Mouse (Mus musculus) megakaryocyte-erythroid progenitor cell, adult 5-6 weeks (primary cell): ENCODE results near the gene 1700028P14Rik. TPM values are rescaled to one million over a fixed set of nuclear protein-coding genes. Genes with fewer than 3 reads are reported as not detected.
A peak's percentile ranks its signal among the peaks of the same experiment; 100 is the strongest.

ENCODE experiments used
- ATAC-seq: replicated peaks from 2 replicates; pipeline ENCODE4 v1.8.0; 2016; ENCODE audit warnings: mild to moderate bottlenecking, inconsistent platforms; ENCODE audit not compliant: severe bottlenecking, poor library complexity, low FRiP score, low TSS enrichment
- total RNA-seq, 2 experiments: library from RNA; stranded (forward) in 1 of 2; stranded (reverse) in 1 of 2; fragments of 200-1000, 215-1000 nt in 1 of 2; fragments of >200 nt in 1 of 2; fragmentation: Nextera tagmentation in 1 of 2; gene quantifications; 2 replicates each; pipeline ENCODE4 v1.2.3; 2014 to 2017

The 1700028P14Rik gene
- total RNA-seq, 2 experiments from 2014 or later: not detected

- ATAC-seq: no peak
Observed at GRCm38 (mm10) chr19:23614268-23614667, 38.3 kb downstream of the 1700028P14Rik start.

- no peak for ATAC-seq
Observed at GRCm38 (mm10) chr19:23609724-23610123, 42.9 kb downstream of the 1700028P14Rik start.

DNA sequence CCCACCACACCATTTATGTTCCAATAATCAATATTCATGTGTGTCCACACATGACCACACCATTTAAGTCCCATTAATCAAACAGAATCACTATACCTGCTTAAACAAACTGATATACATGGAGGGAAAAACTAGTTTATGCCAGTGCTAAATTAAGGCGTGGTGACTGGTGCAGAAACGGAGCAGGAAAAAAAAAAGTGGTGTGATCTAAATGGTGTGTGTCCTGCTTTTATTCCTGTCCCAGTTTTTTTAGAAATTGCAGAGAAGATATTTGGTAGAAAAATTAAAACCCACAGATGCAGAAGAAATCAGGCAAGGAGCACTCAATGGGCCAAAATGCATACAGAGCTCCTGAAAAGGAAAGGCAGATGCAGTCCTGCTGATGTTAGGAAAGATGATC is 44.7 kb downstream of the 1700028P14Rik start:
- no peak for ATAC-seq

DNA sequence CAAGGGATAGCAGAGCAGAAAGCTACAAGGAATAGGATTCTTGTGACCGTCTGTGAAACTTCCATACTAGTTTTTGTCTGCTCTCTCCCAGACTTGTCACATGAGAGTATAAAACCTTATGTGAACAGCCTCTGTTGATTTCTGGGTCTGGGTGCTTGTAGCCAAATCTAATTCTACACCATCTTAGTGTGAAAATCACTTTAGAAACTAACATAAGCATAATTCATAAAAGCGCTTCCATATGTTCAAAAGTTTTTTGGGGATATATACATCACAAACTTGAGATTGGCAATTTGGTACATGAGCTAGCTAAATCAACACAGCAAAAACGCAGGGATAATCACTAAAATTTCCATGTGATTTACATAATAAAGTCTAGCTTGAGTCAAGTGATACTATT is 57.7 kb downstream of the 1700028P14Rik start:
- ATAC-seq: no peak

DNA sequence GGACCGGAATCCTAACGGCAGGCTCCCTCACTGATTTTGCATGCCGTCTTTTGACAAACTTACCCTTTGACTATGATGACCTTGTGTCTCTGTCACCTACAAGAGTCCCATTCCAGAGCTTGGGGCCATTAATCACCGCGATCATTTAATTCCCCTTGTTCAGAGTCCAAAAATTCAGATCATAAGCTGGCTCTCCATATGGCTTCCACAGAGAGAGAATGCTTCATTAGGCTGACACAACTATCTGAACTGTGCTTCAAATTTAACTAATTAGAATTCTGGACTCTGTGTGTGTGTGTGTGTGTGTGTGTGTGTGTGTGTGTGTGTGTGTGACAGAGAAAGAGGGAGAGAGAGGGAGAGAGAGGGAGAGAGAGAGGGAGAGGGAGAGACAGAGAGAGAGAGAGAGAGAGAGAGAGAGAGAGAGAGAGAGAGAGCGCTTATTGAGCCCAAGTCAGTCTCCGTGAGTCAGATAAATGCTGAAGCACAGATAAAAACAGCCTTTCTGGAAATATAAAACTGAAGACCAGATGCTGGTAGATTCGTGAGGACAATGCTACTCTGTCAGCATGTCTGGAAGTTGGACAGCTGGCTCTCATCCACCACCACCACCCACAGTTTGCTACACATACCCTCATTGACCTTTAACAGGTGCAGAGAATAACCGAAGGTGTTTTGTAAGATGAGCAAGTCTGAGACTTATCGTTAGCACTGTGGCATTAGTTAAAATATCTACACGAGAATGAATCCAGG is 73.8 kb downstream of the 1700028P14Rik start:
- ATAC-seq: no peak

- ATAC-seq: no peak
Observed at GRCm38 (mm10) chr19:23576685-23577084, 75.9 kb downstream of the 1700028P14Rik start.

DNA sequence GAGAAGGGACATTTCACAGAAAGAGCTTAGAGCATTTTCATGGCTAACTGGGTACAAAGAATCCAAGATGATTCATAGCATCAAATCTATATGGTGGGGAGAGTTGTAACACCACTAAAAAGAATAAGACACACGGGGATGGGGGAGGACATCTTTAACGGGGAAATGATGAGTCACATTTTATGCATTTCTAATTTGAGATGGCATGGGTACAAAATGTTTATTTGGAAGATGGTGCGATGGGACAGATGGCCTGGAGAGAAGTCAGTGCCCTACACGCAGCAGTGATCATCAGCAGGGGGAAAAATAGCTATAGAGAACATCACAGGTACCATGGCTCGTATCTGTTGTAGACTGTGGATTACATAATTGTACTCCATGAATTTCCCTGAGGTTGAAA is 88.9 kb downstream of the 1700028P14Rik start:
- ATAC-seq: no peak

DNA sequence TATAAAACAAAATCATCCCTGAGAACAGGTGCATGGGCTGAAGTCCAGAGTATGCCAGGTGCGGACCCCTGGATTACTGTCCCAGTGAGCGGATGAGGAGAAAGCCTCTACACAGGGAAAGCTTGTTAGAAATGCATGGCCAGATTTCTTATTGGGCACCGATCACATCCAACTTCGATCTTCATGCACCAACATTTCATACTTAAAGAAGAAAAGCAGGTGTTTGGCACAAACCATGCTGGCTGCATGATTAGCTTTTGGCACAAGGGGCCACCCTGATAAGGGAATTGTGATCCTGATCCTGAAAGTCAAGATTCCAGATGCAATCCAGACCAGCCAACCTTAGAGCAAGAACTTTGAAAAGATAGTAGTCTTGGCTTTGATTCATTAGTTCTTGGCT is 90.0 kb downstream of the 1700028P14Rik start:
- ATAC-seq: no peak

- no peak for ATAC-seq
Observed at GRCm38 (mm10) chr19:23562061-23562460, 90.6 kb downstream of the 1700028P14Rik start.

DNA sequence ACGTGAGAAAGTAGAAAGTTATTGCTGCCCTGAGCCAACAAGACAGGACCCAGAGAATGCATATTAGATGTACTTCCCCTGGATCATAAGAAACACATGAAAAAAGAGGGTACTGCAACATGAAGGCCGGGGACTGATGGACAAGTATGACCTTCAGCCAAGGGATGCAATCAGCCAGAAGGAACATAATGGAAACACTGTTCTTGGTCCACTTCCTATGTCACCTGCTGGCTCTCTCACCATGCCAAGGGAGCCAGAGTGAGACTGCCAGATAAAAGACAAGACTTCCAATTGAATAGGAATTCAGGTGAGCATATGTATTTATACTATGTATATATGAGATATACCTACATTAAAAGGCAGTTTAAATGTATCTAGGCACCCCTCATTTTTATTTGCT is 99.2 kb downstream of the 1700028P14Rik start:
- ATAC-seq: no peak

GRCm38 (mm10) chr19:23545604-23546003 is 107.0 kb downstream of the 1700028P14Rik start:
- ATAC-seq: no peak

DNA sequence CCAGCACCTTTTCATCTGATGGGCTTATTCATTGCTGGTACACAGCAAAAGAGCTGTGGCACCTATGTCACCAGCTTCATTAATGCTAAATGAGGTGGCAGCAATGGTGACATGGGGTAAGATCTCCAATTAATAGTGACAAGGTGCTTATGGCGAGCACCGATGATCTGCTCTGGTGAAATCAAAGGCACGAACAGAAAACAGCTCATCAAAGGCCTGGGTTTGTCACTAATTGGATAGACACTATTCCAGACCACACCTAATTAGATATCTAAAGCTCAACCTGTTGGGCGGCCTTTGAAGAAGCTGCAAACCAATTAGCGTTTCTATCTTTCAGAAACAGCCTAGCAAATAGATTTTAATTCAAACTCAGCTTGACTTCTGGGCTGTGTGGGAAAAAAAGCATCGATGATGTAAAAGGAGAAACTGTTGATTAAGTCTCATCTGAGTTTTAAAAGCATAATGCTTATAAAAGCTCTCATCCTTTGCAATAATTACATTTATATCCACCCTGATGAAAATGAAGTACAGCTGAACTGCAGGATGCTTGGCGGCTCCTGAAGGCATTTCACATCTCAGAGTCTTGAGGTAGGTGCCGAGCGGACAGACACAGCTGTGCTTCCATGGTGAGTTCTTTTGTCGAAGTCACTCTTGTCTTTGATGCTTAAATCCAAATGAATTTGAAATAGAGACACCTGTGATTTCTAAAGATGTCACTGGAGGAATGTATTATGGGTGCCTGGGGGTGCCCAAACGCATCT is 109.2 kb downstream of the 1700028P14Rik start:
- ATAC-seq: no peak

- ATAC-seq: no peak
Observed at GRCm38 (mm10) chr19:23542759-23543158, 109.9 kb downstream of the 1700028P14Rik start.

- ATAC-seq: no peak
Observed at GRCm38 (mm10) chr19:23535700-23536099, 116.9 kb downstream of the 1700028P14Rik start.

DNA sequence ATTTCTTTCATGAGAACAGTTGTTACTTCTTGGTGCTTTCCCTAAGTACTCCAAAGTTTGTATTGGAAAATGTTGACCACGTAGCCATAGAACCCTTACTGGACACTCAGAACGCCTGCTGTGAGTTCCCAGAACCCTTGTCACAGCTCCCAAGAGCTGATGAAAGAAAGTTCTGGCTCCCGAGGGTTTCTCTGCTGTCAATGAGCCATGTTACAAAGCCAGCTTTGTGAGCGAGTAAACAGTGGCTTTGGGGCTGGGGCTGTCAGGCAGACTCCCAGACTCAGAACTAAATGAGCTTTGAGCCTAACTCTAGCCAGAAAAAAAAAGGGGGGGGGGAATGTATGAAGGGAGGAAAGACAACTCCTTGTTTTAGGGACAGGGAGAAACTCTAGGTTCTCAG is 120.7 kb downstream of the 1700028P14Rik start:
- ATAC-seq: no peak

DNA sequence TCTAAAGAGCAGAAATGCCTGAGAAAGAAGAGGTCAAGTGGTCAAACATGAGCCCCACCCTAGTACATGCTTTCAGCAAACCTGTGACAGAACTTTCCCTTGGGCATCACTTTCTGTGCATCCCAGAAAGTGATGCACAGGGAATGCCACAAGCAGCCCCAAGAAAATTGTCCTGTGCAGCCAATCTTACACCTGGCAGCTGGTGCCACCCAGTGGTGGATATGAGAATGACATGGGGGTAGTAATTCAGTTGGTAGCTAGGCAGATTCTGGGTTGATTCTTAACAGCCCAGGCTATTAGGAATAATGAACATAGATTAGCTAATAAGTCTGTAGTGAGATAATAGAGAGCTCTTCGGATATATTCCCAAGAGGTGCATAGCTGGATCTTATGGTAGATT is 128.9 kb downstream of the 1700028P14Rik start:
- peak; percentile 71 for ATAC-seq

DNA sequence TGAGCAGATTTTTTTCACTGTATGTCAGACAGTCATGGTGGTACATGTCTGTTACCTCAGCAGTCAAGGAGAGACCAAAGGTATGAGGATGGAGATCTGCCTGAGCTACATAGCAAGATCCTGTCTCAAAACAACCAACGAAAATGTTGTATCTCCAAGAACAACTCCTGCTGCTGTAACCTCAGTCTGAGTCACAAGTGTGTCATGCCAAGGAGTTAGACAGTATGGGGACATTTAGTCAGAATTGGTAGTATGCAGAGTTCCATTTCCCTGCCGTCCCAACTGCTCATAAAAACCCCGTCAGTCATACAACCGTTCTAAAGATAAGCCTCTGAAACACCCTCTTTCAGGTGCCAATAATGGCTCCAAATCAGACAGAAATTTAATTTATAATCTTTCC is 130.8 kb downstream of the 1700028P14Rik start:
- ATAC-seq: no peak

GRCm38 (mm10) chr19:23521071-23521470 is 131.5 kb downstream of the 1700028P14Rik start:
- no peak for ATAC-seq

DNA sequence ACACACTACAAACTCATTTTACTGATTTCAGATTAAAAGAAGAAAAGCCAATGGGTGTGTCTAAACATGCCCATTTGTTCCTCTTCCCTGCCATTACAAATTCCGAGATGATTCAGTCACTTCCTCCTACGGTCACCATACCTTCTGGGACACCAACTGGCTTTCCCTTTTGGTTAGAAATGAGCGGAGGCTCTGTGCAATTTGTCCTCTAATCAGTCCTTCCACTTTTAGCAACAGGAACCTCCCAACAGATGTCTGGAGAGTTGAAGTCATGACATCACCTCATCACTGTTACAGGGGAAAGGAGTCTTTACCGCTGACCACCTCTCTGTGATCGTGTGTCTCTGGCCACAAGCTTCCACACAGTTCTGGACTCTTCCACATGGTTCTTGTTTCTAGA is 132.0 kb downstream of the 1700028P14Rik start:
- ATAC-seq: no peak

DNA sequence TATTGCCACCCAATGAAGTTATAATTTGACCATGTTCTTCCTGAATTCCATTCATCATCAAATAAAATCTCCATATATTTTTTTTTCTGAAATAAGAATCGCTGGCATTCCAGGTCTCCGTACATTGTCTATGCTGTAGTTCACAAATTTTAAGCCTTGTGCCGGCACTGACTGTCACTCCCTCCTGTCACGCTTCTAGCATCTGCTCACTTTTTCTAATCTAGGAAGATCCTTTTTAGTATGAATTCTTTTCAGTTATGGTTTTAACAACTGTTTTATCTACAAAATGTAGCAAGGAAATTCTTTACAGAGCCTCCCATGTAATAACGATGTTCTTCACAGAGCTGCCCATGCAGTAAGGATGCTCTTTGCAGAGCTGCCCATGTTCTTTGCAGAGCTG is 134.1 kb downstream of the 1700028P14Rik start:
- no peak for ATAC-seq

GRCm38 (mm10) chr19:23511303-23511702 is 141.3 kb downstream of the 1700028P14Rik start:
- no peak for ATAC-seq
